In genomic region chr11:52222891-52223290, GRCm38 (mm10) we compare ENCODE assay signal across 11 mouse cellular contexts. TPM values are rescaled to one million over a fixed set of nuclear protein-coding genes. Genes with fewer than 3 reads are reported as not detected.
A peak's percentile ranks its signal among the peaks of the same experiment; 100 is the strongest.
DNase-seq lines count a peak whose midpoint lies in the region; ATAC-seq and TF ChIP-seq lines count a peak whose summit lies in the region.
"Had no signal": no experiment of that assay in that cellular context is flagged by ENCODE, and none has a peak within 500 bp of the region (broad histone marks: within the 10 kb centered on the region; RNA-seq: fewer than 3 reads in every experiment).

No protein-coding gene starts in this region.

- peak; percentile 48 for ATAC-seq in CD4-positive, CD25-positive, alpha-beta regulatory T cell, adult 4 months
- ATAC-seq in activated CD4-positive, CD25-positive, alpha-beta regulatory T cell, adult 4 months: peak; percentile 24
- ATAC-seq in megakaryocyte, adult 5-6 weeks (ENCODE audit: poor library complexity, severe bottlenecking): 0 out of 2 replicates have a peak, but pooled peaks have one; percentile 33
- no peak for ATAC-seq in forebrain, embryonic 14.5 days
- ATAC-seq: forebrain, embryonic 16.5 days had no signal

- no peak for TF ChIP-seq POLR2A in kidney, adult 2 months (IDR thresholded peaks at IDR 0.05; ENCODE audit: low read depth, low read length)

- H3K4me2 ChIP-seq in forebrain, embryonic 14.5 days (ENCODE audit: low read length): no peak overlapping the region
- H3K4me2 ChIP-seq: hindbrain, embryonic 14.5 days had no signal

- H3K9ac ChIP-seq in forebrain, embryonic 14.5 days (ENCODE audit: low read length): no peak overlapping the region
- H3K9ac ChIP-seq: hindbrain, embryonic 14.5 days had no signal

- DNase-seq in kidney, adult 2 months: peak; percentile 38
- no peak for DNase-seq in kidney, postnatal 14 days
- no peak for DNase-seq in forebrain, embryonic 14.5 days (ENCODE audit: low spot score)
- no peak for DNase-seq in heart, postnatal 4 days
- DNase-seq in layer of hippocampus, adult 8-10 months (ENCODE audit: low spot score in 2 of 2): no peak

- H3K36me3 ChIP-seq in kidney, adult 2 months (ENCODE audit: control insufficient read depth, insufficient read depth, low read length): no peaks in the 10 kb centered on the region
- no peaks in the 10 kb centered on the region for H3K36me3 ChIP-seq in forebrain, embryonic 14.5 days (ENCODE audit: control insufficient read depth, insufficient read depth, low read length)

- H3K4me3 ChIP-seq in kidney, adult 2 months (ENCODE audit: insufficient read depth, low read depth, low read length): no peak overlapping the region
- no peak overlapping the region for H3K4me3 ChIP-seq in forebrain, embryonic 14.5 days (ENCODE audit: low read depth, low read length)

- H3K9me3 ChIP-seq in forebrain, embryonic 14.5 days (replicated peaks; ENCODE audit: control insufficient read depth, low read length): no peaks in the 10 kb centered on the region

- peak; percentile 59 for TF ChIP-seq CTCF in kidney, adult 2 months (conservative IDR thresholded peaks at IDR 0.05; ENCODE audit: insufficient read depth, insufficient read length, low read depth, low read length)

- H3K27me3 ChIP-seq in kidney, adult 2 months (replicated peaks; ENCODE audit: control insufficient read depth, insufficient read depth, low read length): no peaks in the 10 kb centered on the region
- H3K27me3 ChIP-seq in forebrain, embryonic 14.5 days (replicated peaks; ENCODE audit: control insufficient read depth, insufficient read depth, low read length): no peaks in the 10 kb centered on the region

- peaks cover 8% of the 10 kb centered on the region; the same call in 1 of the 2 replicates for H3K4me1 ChIP-seq in kidney, adult 2 months (ENCODE audit: control insufficient read depth, insufficient read depth, low read length)
- no peaks in the 10 kb centered on the region for H3K4me1 ChIP-seq in forebrain, embryonic 14.5 days (ENCODE audit: control insufficient read depth, insufficient read depth, low read length)

- WGBS in kidney, adult 2 months: 69% methylated on average over 6 of the region's 6 CpGs
- WGBS in forebrain, embryonic 14.5 days: 76% methylated on average over 6 of the region's 6 CpGs

- H3K27ac ChIP-seq in kidney, adult 2 months (ENCODE audit: insufficient read depth, low read depth, low read length): no peak overlapping the region
- H3K27ac ChIP-seq in forebrain, embryonic 14.5 days (ENCODE audit: low read depth, low read length): no peak overlapping the region
- H3K27ac ChIP-seq: hindbrain, embryonic 14.5 days had no signal

RNA-seq across cellular contexts. Expression of gene Skp1a, which starts 8.9 kb away (rescaled TPM):
- polyA plus RNA-seq in kidney, adult 2 months (2012; rRNA removed): 34.4 and 68.9 TPM in 2 replicates
- 100 to 1,000 TPM; 212 to 326 TPM for polyA plus RNA-seq in CD4-positive, CD25-positive, alpha-beta regulatory T cell, adult 4 months (2017; shearing (Covaris generic))
- 100 to 1,000 TPM; 281 to 307 TPM for polyA plus RNA-seq in activated CD4-positive, CD25-positive, alpha-beta regulatory T cell, adult 4 months (2017; shearing (Covaris generic))
- 129 and 145 TPM in 2 replicates for total RNA-seq in megakaryocyte, adult 5-6 weeks (2015)
- 127 and 133 TPM in 2 replicates for total RNA-seq in megakaryocyte, adult 5-6 weeks (2017)
- 1,258 and 1,335 TPM in 2 replicates for polyA plus RNA-seq in forebrain, embryonic 14.5 days (2014; fragmentation: Nextera tagmentation; extraction: Ambion mirVana)
- 100 to 1,000 TPM; 239 to 250 TPM for total RNA-seq in heart, postnatal 4 days (2021)
- total RNA-seq in layer of hippocampus, adult 8-10 months (2022): 100 to 1,000 TPM; 433 to 496 (median 439) TPM

RNA-seq across cellular contexts. Expression of gene Olfr1371, which starts 9.1 kb away (rescaled TPM):
- polyA plus RNA-seq in kidney, adult 2 months (2012; rRNA removed): not detected in 2 replicates
- not detected for polyA plus RNA-seq in CD4-positive, CD25-positive, alpha-beta regulatory T cell, adult 4 months (2017; shearing (Covaris generic))
- not detected for polyA plus RNA-seq in activated CD4-positive, CD25-positive, alpha-beta regulatory T cell, adult 4 months (2017; shearing (Covaris generic))
- total RNA-seq in megakaryocyte, adult 5-6 weeks (2015): not detected in 2 replicates
- not detected in 2 replicates for total RNA-seq in megakaryocyte, adult 5-6 weeks (2017)
- not detected in 2 replicates for polyA plus RNA-seq in forebrain, embryonic 14.5 days (2014; fragmentation: Nextera tagmentation; extraction: Ambion mirVana)
- total RNA-seq in heart, postnatal 4 days (2021): not detected
- not detected for total RNA-seq in layer of hippocampus, adult 8-10 months (2022)
- polyA plus RNA-seq: forebrain, embryonic 16.5 days; hindbrain, embryonic 14.5 days; limb, embryonic 14.5 days had no signal

RNA-seq across cellular contexts. Expression of gene Tcf7, which starts 59.9 kb away (rescaled TPM):
- 2.1 and 13.2 TPM in 2 replicates for polyA plus RNA-seq in kidney, adult 2 months (2012; rRNA removed)
- 100 to 1,000 TPM; 246 to 283 TPM for polyA plus RNA-seq in CD4-positive, CD25-positive, alpha-beta regulatory T cell, adult 4 months (2017; shearing (Covaris generic))
- 100 to 1,000 TPM; 227 to 315 TPM for polyA plus RNA-seq in activated CD4-positive, CD25-positive, alpha-beta regulatory T cell, adult 4 months (2017; shearing (Covaris generic))
- total RNA-seq in megakaryocyte, adult 5-6 weeks (2015): 6.9 and 9.4 TPM in 2 replicates
- 1.2 and 1.8 TPM in 2 replicates for total RNA-seq in megakaryocyte, adult 5-6 weeks (2017)
- polyA plus RNA-seq in forebrain, embryonic 14.5 days (2014; fragmentation: Nextera tagmentation; extraction: Ambion mirVana): 2.6 and 4.0 TPM in 2 replicates
- 1 to 10 TPM; 2.8 to 3.8 TPM for total RNA-seq in heart, postnatal 4 days (2021)
- 1 to 10 TPM; 2.9 to 3.6 (median 3.2) TPM for total RNA-seq in layer of hippocampus, adult 8-10 months (2022)

Comparison
In these comparisons a context has a peak if more than half of its experiments do, and no peak if none do; other contexts are left out.
1. RNA of gene Tcf7, which starts 59.9 kb away (polyA plus RNA-seq): 227 to 315 TPM in activated CD4-positive, CD25-positive, alpha-beta regulatory T cell, adult 4 months and 246 to 283 TPM in CD4-positive, CD25-positive, alpha-beta regulatory T cell, adult 4 months; 2.1 to 13.2 TPM in kidney, adult 2 months and 2.6 to 4.0 TPM in forebrain, embryonic 14.5 days; every median in the first group is over 10 times any median in the second.